Mouse (Mus musculus): ENCODE results near the gene Terb2.

GRCm38 (mm10) chr2:122149716-122150115 lies 36.4 kb upstream of the Terb2 start:
- TF ChIP-seq CTCF (IDR thresholded peaks at IDR 0.05; ENCODE audit: insufficient read depth, low read depth, low read length) (no peak), POLR2A (IDR thresholded peaks at IDR 0.05; ENCODE audit: insufficient read depth, low read depth, low read length) (no peak)
